Mouse (Mus musculus) brain, embryonic 14.5 days (tissue): ENCODE measurements around the gene Olfr507. TPM values are rescaled to one million over a fixed set of nuclear protein-coding genes. Genes with fewer than 3 reads are reported as not detected.
"Not testable (repeated sequence)": the region's sequence is repeated elsewhere in the genome, so short reads cannot be mapped to it uniquely, and the experiment has no call there.

Experiments
- DNase-seq: peaks from one replicate; pipeline ENCODE4 v3.0.0-alpha.2; 2011; ENCODE audit warnings: low read depth
- CTCF ChIP-seq: fragments of 200-500 bp; IDR thresholded peaks from 2 replicates; pipeline ENCODE4 v1.5.1; 2012; ENCODE audit warnings: inconsistent platforms, mild to moderate bottlenecking, moderate library complexity, borderline replicate concordance; ENCODE audit not compliant: insufficient read depth, insufficient read length; ENCODE audit errors: extremely low read depth
- POLR2A ChIP-seq: fragments of 200-500 bp; IDR thresholded peaks from 2 replicates; pipeline ENCODE4 v1.6.1; 2012; ENCODE audit warnings: mild to moderate bottlenecking, inconsistent platforms, borderline replicate concordance; ENCODE audit not compliant: poor library complexity, insufficient read depth, insufficient read length, severe bottlenecking; ENCODE audit errors: extremely low read depth
- polyA plus RNA-seq: library from polyadenylated mRNA; depleted of rRNA; stranded (reverse); fragments of >200 nt; gene quantifications from 2 replicates; pipeline ENCODE4 v1.2.3, GENCODE M21; 2012; rRNA removed

The Olfr507 gene
- polyA plus RNA-seq, result not detected in 2 replicates

GRCm38 (mm10) chr7:108621514-108621913, at the start of gene Olfr507:
Gene Olfr507, plus strand, starts transcription at chr7:108621814.
- no peak for DNase-seq
- TF ChIP-seq CTCF (no peak), POLR2A (no peak)

- DNase-seq, result no peak
- TF ChIP-seq CTCF, result no peak
- no peak for TF ChIP-seq POLR2A
These were observed 31.8 kb upstream of the Olfr507 start for GRCm38 (mm10) chr7:108589797-108590196.

- DNase-seq, result not testable (repeated sequence)
These were observed 19.7 kb upstream of the Olfr507 start for GRCm38 (mm10) chr7:108601916-108602315.

DNA sequence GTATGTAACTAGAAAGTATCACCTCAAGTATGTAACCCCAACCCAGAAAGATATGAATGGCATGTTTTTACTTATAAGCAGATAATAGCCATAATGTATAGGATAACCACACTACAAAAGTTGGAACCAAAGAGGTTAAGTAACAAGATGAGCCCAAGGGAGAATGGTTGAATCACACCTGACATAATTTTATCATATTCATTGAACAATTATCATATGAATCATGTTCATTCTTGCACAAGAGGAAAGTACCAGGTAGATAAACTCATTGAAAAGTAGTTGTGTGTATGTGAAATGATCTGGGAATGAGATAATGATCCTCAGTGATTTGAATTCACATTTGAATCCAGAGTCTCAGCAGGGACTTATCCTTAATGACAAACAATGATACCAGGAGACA, 11.1 kb upstream of the Olfr507 start, which contains the start of gene Olfr506:
Gene Olfr506, plus strand, starts transcription at position 301 of the 400 bp plus-strand sequence.
- TF ChIP-seq CTCF, result no peak
- TF ChIP-seq POLR2A, result no peak
- DNase-seq, result no peak

- TF ChIP-seq POLR2A, result no peak
- TF ChIP-seq CTCF, result no peak
- DNase-seq, result no peak
These were observed 7.5 kb upstream of the Olfr507 start for GRCm38 (mm10) chr7:108614110-108614509.

GRCm38 (mm10) chr7:108616781-108617180, 4.8 kb upstream of the Olfr507 start:
- not testable (repeated sequence) for DNase-seq

GRCm38 (mm10) chr7:108629694-108630093, 8.1 kb downstream of the Olfr507 start, which contains the start of gene Olfr508:
Gene Olfr508, plus strand, starts transcription at chr7:108629994.
- no peak for TF ChIP-seq POLR2A
- no peak for TF ChIP-seq CTCF
- DNase-seq, result no peak

- TF ChIP-seq POLR2A (no peak), CTCF (no peak)
These were observed 30.2 kb downstream of the Olfr507 start, which contains the start of gene Olfr509 for GRCm38 (mm10) chr7:108651806-108652205. Gene Olfr509, minus strand, starts transcription at chr7:108651906.

DNA sequence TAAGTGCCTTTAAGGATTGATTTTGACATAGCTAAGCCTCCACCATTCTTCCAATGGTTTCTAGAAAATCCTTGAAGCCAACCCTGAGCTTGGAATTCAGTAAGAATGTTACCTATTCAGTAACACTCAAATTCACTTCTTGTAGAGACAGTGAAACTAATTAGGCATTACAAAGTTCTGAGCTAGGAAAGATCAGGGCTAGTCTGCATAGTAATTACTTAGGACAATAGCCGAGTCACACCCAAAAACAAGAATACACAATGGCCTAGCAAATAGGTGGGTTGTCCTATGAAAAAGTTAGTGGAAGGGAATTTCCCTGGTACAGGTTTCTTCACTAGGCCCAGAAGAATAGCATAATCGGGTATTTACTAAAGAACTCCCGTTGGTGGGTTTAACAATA, 40.8 kb downstream of the Olfr507 start:
- DNase-seq, result no peak
- TF ChIP-seq CTCF, result no peak
- TF ChIP-seq POLR2A, result no peak

More at GRCm38 (mm10) chr7:108651806-108652205, 30.2 kb downstream of the Olfr507 start, which contains the start of gene Olfr509:
- no peak for DNase-seq

DNA sequence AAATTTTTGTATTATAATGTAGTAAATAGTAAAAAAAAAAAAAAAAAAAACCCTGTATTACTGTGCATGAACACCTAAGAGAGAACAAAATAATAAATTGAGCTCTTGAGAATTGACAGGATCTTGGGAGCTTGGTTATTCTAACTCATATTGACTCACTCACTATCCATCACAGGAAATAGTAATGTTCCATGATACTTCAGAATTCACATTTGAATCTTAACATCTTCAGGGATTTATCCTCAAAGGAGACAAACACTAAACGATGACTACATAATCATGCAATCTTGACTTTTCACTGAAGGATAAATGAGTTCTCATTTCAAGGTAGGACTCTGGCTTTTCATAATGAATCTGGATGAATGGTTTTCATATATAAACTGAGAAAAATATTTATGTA, 44.5 kb downstream of the Olfr507 start, which contains the start of gene Olfr510:
Gene Olfr510, plus strand, starts transcription at position 301 of the 400 bp plus-strand sequence.
- no peak for TF ChIP-seq CTCF
- no peak for TF ChIP-seq POLR2A
- no peak for DNase-seq

DNA sequence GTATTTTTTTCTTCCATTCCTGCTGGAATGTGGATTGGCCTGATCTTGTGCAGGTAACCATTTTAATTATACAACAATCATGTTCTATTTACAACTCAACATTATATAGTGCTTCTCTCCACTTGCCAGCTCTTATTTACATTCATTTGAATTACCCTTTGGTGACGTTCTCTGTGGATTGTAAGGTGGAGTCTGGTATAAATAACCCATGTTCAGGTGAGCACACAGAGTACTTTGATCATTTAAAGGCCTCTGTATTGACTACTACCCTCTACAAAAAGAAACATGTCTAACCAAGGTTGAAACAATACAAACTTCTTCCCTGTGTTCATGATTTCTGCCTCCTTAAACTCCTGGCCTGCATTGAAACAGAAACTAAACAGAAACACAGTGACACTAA, 49.4 kb downstream of the Olfr507 start:
- TF ChIP-seq POLR2A (no peak), CTCF (no peak)
- no peak for DNase-seq

Other genes starting within 250 kb of the Olfr507 start
- not detected in 2 replicates for gene Olfr495, start 228.6 kb upstream of the Olfr507 start, polyA plus RNA-seq
- gene Olfr497, start 201.4 kb upstream of the Olfr507 start, polyA plus RNA-seq, result not detected in 2 replicates
- not detected in 2 replicates for gene Olfr498, start 156.5 kb upstream of the Olfr507 start, polyA plus RNA-seq
- not detected in 2 replicates for gene Olfr502, start 96.7 kb upstream of the Olfr507 start, polyA plus RNA-seq
- gene Olfr503, start 77.3 kb upstream of the Olfr507 start, polyA plus RNA-seq, result not detected in 2 replicates
- not detected in 2 replicates for gene Olfr504, start 56.0 kb upstream of the Olfr507 start, polyA plus RNA-seq
- gene Olfr506, start 11.0 kb upstream of the Olfr507 start, polyA plus RNA-seq, result 0.01 TPM in 1 of 2 replicates, not detected in the other
- not detected in 2 replicates for gene Olfr508, start 8.2 kb downstream of the Olfr507 start, polyA plus RNA-seq
- gene Olfr509, start 30.1 kb downstream of the Olfr507 start, polyA plus RNA-seq, result not detected in 2 replicates
- not detected in 2 replicates for gene Olfr510, start 44.6 kb downstream of the Olfr507 start, polyA plus RNA-seq
- not detected in 2 replicates for gene Olfr512, start 91.5 kb downstream of the Olfr507 start, polyA plus RNA-seq
- gene Olfr513, start 129.2 kb downstream of the Olfr507 start, polyA plus RNA-seq, result not detected in 2 replicates
- gene Olfr514, start 204.2 kb downstream of the Olfr507 start, polyA plus RNA-seq, result not detected in 2 replicates
- not detected in 2 replicates for gene Olfr516, start 228.7 kb downstream of the Olfr507 start, polyA plus RNA-seq